Comparison of ENCODE assay signal across 8 mouse cellular contexts in the genomic region with DNA sequence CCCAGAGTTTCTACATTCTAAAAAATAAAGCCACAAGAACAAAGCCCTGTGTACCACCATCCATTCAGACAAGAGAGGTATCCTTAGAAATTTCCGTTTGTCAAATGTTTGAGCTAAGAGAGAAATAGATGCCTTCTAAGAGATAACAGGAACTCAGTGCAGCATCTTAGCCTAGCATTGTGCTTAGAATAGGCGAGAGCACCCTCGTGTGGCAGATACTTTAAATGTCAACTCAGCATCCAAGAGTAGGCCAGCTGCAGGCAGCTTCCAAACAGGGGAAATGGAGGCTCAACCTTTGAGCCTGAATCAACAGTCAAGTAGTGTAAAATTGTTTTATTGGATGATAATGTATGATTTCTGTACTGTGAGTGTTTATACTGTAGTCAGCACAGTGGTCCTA. TPM values are rescaled to one million over a fixed set of nuclear protein-coding genes. Genes with fewer than 3 reads are reported as not detected.
DNase-seq lines count a peak whose midpoint lies in the region; ATAC-seq and TF ChIP-seq lines count a peak whose summit lies in the region.

No protein-coding gene starts in this region.

- no peak for TF ChIP-seq POLR2A in cortical plate, adult 2 months (IDR thresholded peaks at IDR 0.05; ENCODE audit: extremely low read depth, insufficient read depth, low read length)

- H3K4me2 ChIP-seq in liver, embryonic 11.5 days, result no peak overlapping the region

- H3K9ac ChIP-seq in liver, embryonic 11.5 days (ENCODE audit: low read depth, low read length), result no peak overlapping the region

- H3K36me3 ChIP-seq in liver, embryonic 11.5 days (ENCODE audit: control insufficient read depth, insufficient read depth, low read length), result no peaks in the 10 kb centered on the region

- ATAC-seq in liver, embryonic 11.5 days (replicated peaks; ENCODE audit: low FRiP score), result peak; percentile 64; the same call in 1 of the 2 replicates

- H3K27ac ChIP-seq in cortical plate, adult 2 months (ENCODE audit: insufficient read depth, low read length), result no peak overlapping the region
- no peak overlapping the region for H3K27ac ChIP-seq in liver, embryonic 11.5 days (ENCODE audit: low read depth, low read length)

- DNase-seq in A20 (ENCODE audit: low read depth, low spot score) (peak; percentile 52), NIH3T3 (ENCODE audit: low read depth) (peak; percentile 87)
- DNase-seq in gastrocnemius, postnatal 25 days, result peak; percentile 14
- DNase-seq in kidney, adult 9 months, result peak; percentile 72
- DNase-seq in liver, embryonic 11.5 days (ENCODE audit: low spot score), result no peak
- DNase-seq in natural killer cell, adult 2 months (ENCODE audit: low spot score in 2 of 2), result peak; percentile 6 to 46
- DNase-seq in thymus, postnatal 0 days (ENCODE audit: low spot score), result peak; percentile 69

- no peaks in the 10 kb centered on the region for H3K27me3 ChIP-seq in liver, embryonic 11.5 days (replicated peaks; ENCODE audit: control insufficient read depth, insufficient read depth, low read length)

- H3K4me3 ChIP-seq in cortical plate, adult 2 months (ENCODE audit: insufficient read depth, low read length), result no peak overlapping the region
- no peak overlapping the region for H3K4me3 ChIP-seq in liver, embryonic 11.5 days (ENCODE audit: low read depth, low read length)

- no peaks in the 10 kb centered on the region for H3K4me1 ChIP-seq in cortical plate, adult 2 months (ENCODE audit: control insufficient read depth, insufficient read depth, low read length)
- no peaks in the 10 kb centered on the region for H3K4me1 ChIP-seq in liver, embryonic 11.5 days (replicated peaks; ENCODE audit: control insufficient read depth, insufficient read depth, low read length)

- TF ChIP-seq CTCF in cortical plate, adult 2 months (IDR thresholded peaks at IDR 0.05; ENCODE audit: extremely low read depth, insufficient read depth, low read length), result peak; percentile 92

- H3K9me3 ChIP-seq in liver, embryonic 11.5 days (ENCODE audit: control insufficient read depth, low read length), result no peaks in the 10 kb centered on the region

- 0% methylated on average over 3 of the region's 3 CpGs for WGBS in liver, embryonic 11.5 days

RNA-seq across cellular contexts. Expression of a gene that starts 17.4 kb away (rescaled TPM):
- 22.1 and 22.9 TPM in 2 replicates for polyA plus RNA-seq in cortical plate, adult 2 months (2012; rRNA removed)
- 1 to 10 TPM; 5.3 to 5.6 TPM for total RNA-seq in gastrocnemius, postnatal 25 days (2021)
- 104 and 108 TPM in 2 replicates for polyA plus RNA-seq in liver, embryonic 11.5 days (2014; fragmentation: Nextera tagmentation; extraction: Ambion mirVana)
- 124 and 133 TPM in 2 replicates for polyA plus RNA-seq in thymus, postnatal 0 days (2015; fragmentation: Nextera tagmentation; extraction: Ambion mirVana)

RNA-seq across cellular contexts. Expression of a gene that starts 25.9 kb away (rescaled TPM):
- 17.5 and 17.6 TPM in 2 replicates for polyA plus RNA-seq in cortical plate, adult 2 months (2012; rRNA removed)
- total RNA-seq in gastrocnemius, postnatal 25 days (2021), result 10 to 100 TPM; 16.4 to 17.9 TPM
- 16.7 and 18.4 TPM in 2 replicates for polyA plus RNA-seq in liver, embryonic 11.5 days (2014; fragmentation: Nextera tagmentation; extraction: Ambion mirVana)
- polyA plus RNA-seq in thymus, postnatal 0 days (2015; fragmentation: Nextera tagmentation; extraction: Ambion mirVana), result 12.0 and 14.1 TPM in 2 replicates
